Mouse (Mus musculus) midbrain, postnatal 0 days (tissue): ENCODE data around the gene Rrp1b. TPM values are rescaled to one million over a fixed set of nuclear protein-coding genes. Genes with fewer than 3 reads are reported as not detected.

Experiments used
- ATAC-seq: fragments of 200-750 bp; cut with Nextera tagmentation; 2 replicates; pipeline ENCODE4 v1.8.0; 2017; ENCODE audit warnings: moderate number of reproducible peaks, mild to moderate bottlenecking, moderate TSS enrichment, moderate library complexity; ENCODE audit not compliant: low FRiP score
- DNase-seq: peaks from one replicate; pipeline ENCODE4 v3.0.0-alpha.2; 2015; ENCODE audit warnings: low spot score
- H3K27ac ChIP-seq: fragments of 300-500 bp; sonication (generic); 2 replicates; pipeline ENCODE4 v1.5.1; 2014; ENCODE audit warnings: low read depth, mild to moderate bottlenecking, low read length, mixed read lengths
- H3K27me3 ChIP-seq: fragments of 300-500 bp; sonication (generic); 2 replicates; pipeline ENCODE4 v1.6.1; 2014; ENCODE audit warnings: low read length, control low read depth, mixed read lengths; ENCODE audit not compliant: insufficient read depth
- H3K36me3 ChIP-seq: fragments of 300-500 bp; sonication (generic); 2 replicates; pipeline ENCODE4 v1.6.1; 2014; ENCODE audit warnings: low read length, control low read depth, mixed read lengths; ENCODE audit not compliant: insufficient read depth
- H3K4me1 ChIP-seq: fragments of 300-500 bp; sonication (generic); 2 replicates; pipeline ENCODE4 v1.6.1; 2014; ENCODE audit warnings: mild to moderate bottlenecking, control low read depth, antibody characterized with exemption, low read length, mixed read lengths; ENCODE audit not compliant: insufficient read depth
- H3K4me2 ChIP-seq: fragments of 300-500 bp; sonication (generic); 2 replicates; pipeline ENCODE4 v1.6.1; 2014; ENCODE audit warnings: low read depth, mild to moderate bottlenecking, low read length, mixed read lengths; ENCODE audit not compliant: poor library complexity, severe bottlenecking
- H3K4me3 ChIP-seq: fragments of 300-500 bp; sonication (generic); 2 replicates; pipeline ENCODE4 v1.5.1; 2014; ENCODE audit warnings: low read depth, mild to moderate bottlenecking, low read length, moderate library complexity
- H3K9ac ChIP-seq: fragments of 300-500 bp; sonication (generic); replicated peaks from 2 replicates; pipeline ENCODE4 v1.6.1; 2014; ENCODE audit warnings: mild to moderate bottlenecking, low read length, moderate library complexity, mixed read lengths; ENCODE audit not compliant: poor library complexity, severe bottlenecking
- H3K9me3 ChIP-seq: fragments of 300-500 bp; sonication (generic); 2 replicates; pipeline ENCODE4 v1.6.1; 2016; ENCODE audit warnings: low read length, control low read depth
- CTCF ChIP-seq: IDR thresholded peaks from 2 replicates; pipeline ENCODE4 v1.5.1; 2016; ENCODE audit warnings: antibody characterized with exemption, mild to moderate bottlenecking
- WGBS: fragments of 180-500 bp; shearing (Covaris S2); extraction: QIAGEN DNeasy Blood & Tissue Kit; methylation state at CpG from one replicate; pipeline ENCODE4 v1.1.7; 2014; 5-methylcytosine and 5-hydroxymethylcytosine counted together
- polyA plus RNA-seq: library from polyadenylated mRNA; unstranded; fragments of >200 nt; fragmentation: Nextera tagmentation; extraction: Ambion mirVana; gene quantifications from 2 replicates; pipeline ENCODE4 v1.2.1, GENCODE M21; 2015
- total RNA-seq: library from RNA; depleted of rRNA; stranded (reverse); fragments of >200 nt; gene quantifications from 2 replicates; pipeline ENCODE4 v1.2.3, GENCODE M21; 2014; rRNA removed

The Rrp1b gene
- total and polyA plus RNA-seq, 2 experiments from 2014 or later, result 38.5 to 40.3 TPM

DNA sequence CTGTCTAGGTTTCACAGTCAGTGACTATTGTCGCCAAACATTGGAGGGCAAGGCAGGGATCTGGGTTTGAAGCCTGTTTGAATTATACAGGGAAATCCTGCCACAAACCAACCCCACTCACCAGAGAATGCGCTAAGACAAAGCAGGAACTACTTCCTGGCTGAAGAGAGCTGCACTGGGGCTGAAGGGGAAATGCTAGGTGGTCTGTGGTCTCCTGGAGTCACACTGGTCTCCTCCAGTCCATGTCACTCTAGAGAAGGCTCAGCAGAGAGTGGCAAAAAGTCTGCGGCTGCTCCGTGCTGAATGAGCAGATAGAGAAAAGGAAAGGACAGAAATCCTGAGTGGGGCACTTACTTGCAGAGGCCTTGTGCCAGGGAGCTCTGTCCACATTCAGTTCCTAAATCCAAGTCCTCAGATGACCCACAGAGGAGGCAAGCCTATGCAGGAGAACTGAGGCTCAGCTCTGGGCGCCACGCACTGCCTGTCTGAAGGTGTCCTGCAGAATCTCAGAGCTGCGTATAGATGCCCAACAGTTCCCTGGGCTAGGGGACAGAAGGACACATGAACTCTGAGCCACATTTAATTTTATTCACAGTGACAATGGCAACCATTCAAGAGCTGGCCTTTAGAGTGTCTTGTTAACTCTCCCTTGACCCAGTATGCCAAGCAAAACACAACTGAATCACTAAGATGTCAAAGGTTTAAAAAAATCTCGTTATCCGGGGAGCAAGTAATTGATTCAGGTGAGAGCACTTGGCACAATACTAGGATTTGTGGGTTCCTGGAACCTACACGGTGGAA, 75.3 kb downstream of the Rrp1b start:
- Histone ChIP-seq H3K4me1 (peaks cover 4% of the 10 kb centered on the region; the same call in 1 of the 2 replicates), H3K4me2 (no peak overlapping the region), H3K9me3 (no peaks in the 10 kb centered on the region), H3K27ac (no peak overlapping the region), H3K9ac (no peak overlapping the region), H3K4me3 (no peak overlapping the region), H3K27me3 (no peaks in the 10 kb centered on the region), H3K36me3 (no peaks in the 10 kb centered on the region)
- 81% methylated on average over 10 of the region's 10 CpGs for WGBS
- TF ChIP-seq CTCF, result no peak
- ATAC-seq, result no peak
- DNase-seq, result no peak

Other genes starting within 250 kb of the Rrp1b start
- gene Sik1, start 180.3 kb upstream of the Rrp1b start, total RNA-seq, result 48.5 and 54.2 TPM in 2 replicates
- gene Sik1, start 180.3 kb upstream of the Rrp1b start, polyA plus RNA-seq, result 17.6 and 22.3 TPM in 2 replicates
- gene Hsf2bp, start 249 bp downstream of the Rrp1b start, total RNA-seq, result 0.16 TPM in 1 of 2 replicates, not detected in the other
- gene Hsf2bp, start 249 bp downstream of the Rrp1b start, polyA plus RNA-seq, result 1.3 and 1.4 TPM in 2 replicates
- gene Notch3, start 130.8 kb downstream of the Rrp1b start, total RNA-seq, result 42.4 and 43.9 TPM in 2 replicates
- gene Notch3, start 130.8 kb downstream of the Rrp1b start, polyA plus RNA-seq, result 5.2 and 5.7 TPM in 2 replicates
- 1.1 TPM in 2 replicates for gene Ephx3, start 153.4 kb downstream of the Rrp1b start, total RNA-seq
- 0.70 and 0.80 TPM in 2 replicates for gene Ephx3, start 153.4 kb downstream of the Rrp1b start, polyA plus RNA-seq
- 49.2 and 49.7 TPM in 2 replicates for gene Brd4, start 248.6 kb downstream of the Rrp1b start, total RNA-seq
- 68.0 and 81.6 TPM in 2 replicates for gene Brd4, start 248.6 kb downstream of the Rrp1b start, polyA plus RNA-seq